Mouse (Mus musculus) T-helper 17 cell (primary cell): Measurements from ENCODE around the gene Trpm4.
"Not testable (repeated sequence)": the region's sequence is repeated elsewhere in the genome, so short reads cannot be mapped to it uniquely, and the experiment has no call there.

Source experiments
- in situ Hi-C, 2 experiments: fragments of 300-600 bp; cut with MboI, MseI; formaldehyde crosslinking; loops; 1 replicate in 1 of 2; 2 replicates in 1 of 2; pipeline ENCODE4 v1.15.1; 2025; ENCODE audit warnings: high pct_unique_total_duplicates in 2 of 2

Gene Trpm4

DNA sequence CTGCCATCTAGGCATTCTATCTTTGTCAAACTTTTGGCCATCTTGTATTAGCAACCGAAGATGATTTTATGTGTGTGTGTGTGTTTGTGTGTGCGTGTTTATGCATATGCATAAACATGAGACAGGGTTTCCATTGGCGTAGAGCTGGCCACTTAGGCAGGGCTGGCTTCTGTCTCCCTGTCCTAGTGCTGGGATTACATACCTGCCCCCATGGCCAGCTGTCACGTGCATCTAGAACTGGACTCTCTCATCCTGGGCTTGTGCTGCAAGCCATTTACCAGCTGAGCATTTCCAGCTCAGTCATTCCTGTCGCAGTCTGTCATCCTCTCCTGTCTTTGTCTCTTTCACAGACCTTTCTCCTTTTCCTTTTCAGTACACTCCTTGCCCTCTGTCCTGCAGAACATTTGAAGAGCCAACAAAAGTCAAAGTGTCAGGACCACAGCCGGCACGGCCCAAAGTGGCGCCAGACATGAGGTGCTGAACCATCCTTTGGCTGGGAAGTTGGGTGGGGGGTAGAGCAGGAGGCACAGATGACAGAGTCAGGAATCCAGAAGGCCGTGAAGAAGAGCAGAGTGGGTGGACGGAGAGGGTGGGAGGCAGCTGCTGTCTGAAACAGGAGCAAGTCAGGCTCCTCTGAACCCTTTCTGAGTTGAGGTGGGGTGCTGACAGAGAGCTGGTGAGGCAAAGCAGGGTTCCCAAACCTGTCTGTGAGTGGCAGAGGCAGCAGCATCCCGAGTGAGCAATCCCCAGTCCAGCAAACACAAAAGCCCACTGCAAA lies 76.3 kb downstream of the Trpm4 start:
- in situ Hi-C loops: no loop called here

- in situ Hi-C loops: not testable (repeated sequence)
Observed at GRCm38 (mm10) chr7:45255822-45256221, 77.8 kb downstream of the Trpm4 start.

DNA sequence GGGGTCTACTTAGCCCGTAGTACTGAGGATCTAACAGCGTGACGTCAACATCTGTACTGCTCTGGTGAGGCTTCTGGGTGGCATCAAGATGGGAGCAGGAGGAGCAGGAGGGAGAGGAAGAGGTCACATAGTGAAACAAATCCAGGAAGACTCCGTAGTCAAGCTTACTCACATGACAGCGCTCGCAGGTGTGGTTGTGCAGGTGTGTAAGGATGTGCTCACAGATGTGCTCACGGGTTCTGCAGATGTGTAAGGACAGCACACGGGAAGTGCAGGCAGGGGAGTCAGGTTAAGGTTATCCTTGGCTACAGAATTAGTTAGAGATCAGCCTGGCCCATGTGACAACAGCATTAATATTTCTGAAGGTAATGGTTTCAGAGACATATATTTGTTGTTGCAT lies 79.8 kb downstream of the Trpm4 start:
- in situ Hi-C loops: no loop called here
